ENCODE assay signal across 33 mouse cellular contexts in the genomic region with DNA sequence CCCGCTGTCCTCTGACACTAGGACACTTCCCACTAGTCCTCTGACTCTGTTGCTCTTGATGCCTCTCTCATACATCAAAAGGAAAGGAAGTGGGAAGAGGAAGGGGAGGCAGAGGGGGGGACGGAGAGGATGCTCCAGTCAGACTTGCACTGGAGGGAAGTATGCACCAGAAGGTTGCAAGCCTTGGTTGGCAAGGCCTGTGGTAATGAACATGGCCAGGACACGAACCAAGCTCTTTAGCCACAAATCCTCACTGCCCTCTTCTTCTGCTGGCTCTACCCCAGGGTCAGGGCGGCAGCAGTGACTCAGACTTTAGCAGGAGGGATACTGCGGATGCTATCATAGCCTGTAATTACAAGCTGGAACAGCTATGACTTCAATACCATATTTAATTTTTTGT. TPM values are rescaled to one million over a fixed set of nuclear protein-coding genes. Genes with fewer than 3 reads are reported as not detected.
DNase-seq lines count a peak whose midpoint lies in the region; ATAC-seq and TF ChIP-seq lines count a peak whose summit lies in the region.
"Had no signal": no experiment of that assay in that cellular context is flagged by ENCODE, and none has a peak within 500 bp of the region (broad histone marks: within the 10 kb centered on the region; RNA-seq: fewer than 3 reads in every experiment).

No protein-coding gene starts in this region.

- H3K4me2 ChIP-seq in midbrain, embryonic 11.5 days, result no peak overlapping the region
- H3K4me2 ChIP-seq in midbrain, embryonic 13.5 days (replicated peaks), result no peak overlapping the region
- H3K4me2 ChIP-seq in heart, embryonic 12.5 days, result no peak overlapping the region
- H3K4me2 ChIP-seq: embryonic facial prominence, embryonic 13.5 days; forebrain, embryonic 15.5 days; intestine, embryonic 15.5 days; limb, embryonic 12.5 days; liver, embryonic 15.5 days; lung, embryonic 14.5 days; neural tube, embryonic 12.5 days had no signal

- no peak overlapping the region for H3K27ac ChIP-seq in midbrain, embryonic 11.5 days (ENCODE audit: low read depth, low read length)
- no peak overlapping the region for H3K27ac ChIP-seq in midbrain, embryonic 13.5 days
- peak overlapping the region; percentile 93 for H3K27ac ChIP-seq in cortical plate, adult 2 months (ENCODE audit: insufficient read depth, low read length)
- no peak overlapping the region for H3K27ac ChIP-seq in embryonic facial prominence, embryonic 10.5 days (replicated peaks)
- H3K27ac ChIP-seq in heart, embryonic 12.5 days (ENCODE audit: poor library complexity, severe bottlenecking), result no peak overlapping the region
- H3K27ac ChIP-seq: embryonic facial prominence, embryonic 13.5 days; forebrain, embryonic 10.5 days; forebrain, embryonic 15.5 days; intestine, embryonic 15.5 days; kidney, postnatal 0 days; limb, embryonic 12.5 days; liver, embryonic 15.5 days; neural tube, embryonic 12.5 days had no signal

- TF ChIP-seq POLR2A in cortical plate, adult 2 months (IDR thresholded peaks at IDR 0.05; ENCODE audit: extremely low read depth, insufficient read depth, low read length), result no peak

- DNase-seq in adrenal gland, postnatal 14 days, result peak; percentile 44
- no peak for DNase-seq in adrenal gland, postnatal 4 days (ENCODE audit: low spot score in 2 of 2)
- peak; percentile 72 for DNase-seq in midbrain, embryonic 11.5 days (ENCODE audit: low spot score, missing footprints)
- no peak for DNase-seq in embryonic facial prominence, embryonic 10.5 days (ENCODE audit: low spot score)
- DNase-seq: cerebellum, adult 9-10 months; cerebellum, postnatal 36 days; embryo, embryonic 11 days; gastrocnemius, postnatal 10 days; kidney, adult 2 months; kidney, postnatal 4 days; lung, embryonic 14.5 days; lung, postnatal 14 days; right cerebral cortex, postnatal 4 days; thymus, adult 2 months; thymus, postnatal 36 days had no signal

- no peaks in the 10 kb centered on the region for H3K4me1 ChIP-seq in midbrain, embryonic 11.5 days (ENCODE audit: control insufficient read depth, insufficient read depth, low read length)
- H3K4me1 ChIP-seq in midbrain, embryonic 13.5 days (replicated peaks), result peaks cover 10% of the 10 kb centered on the region
- peaks cover 12% of the 10 kb centered on the region for H3K4me1 ChIP-seq in cortical plate, adult 2 months (ENCODE audit: control insufficient read depth, insufficient read depth, low read length)
- peaks cover 13% of the 10 kb centered on the region for H3K4me1 ChIP-seq in embryonic facial prominence, embryonic 10.5 days
- H3K4me1 ChIP-seq in heart, embryonic 12.5 days (replicated peaks), result no peaks in the 10 kb centered on the region
- H3K4me1 ChIP-seq: intestine, embryonic 15.5 days; liver, embryonic 15.5 days; neural tube, embryonic 12.5 days had no signal

- WGBS in midbrain, embryonic 11.5 days, result 76% methylated on average over 5 of the region's 5 CpGs
- WGBS in midbrain, embryonic 13.5 days, result 85% methylated on average over 5 of the region's 5 CpGs
- WGBS in embryonic facial prominence, embryonic 10.5 days, result 82% methylated on average over 5 of the region's 5 CpGs
- WGBS in heart, embryonic 12.5 days, result 74% methylated on average over 5 of the region's 5 CpGs

- no peak overlapping the region for H3K9ac ChIP-seq in midbrain, embryonic 11.5 days (ENCODE audit: low read length)
- H3K9ac ChIP-seq in midbrain, embryonic 13.5 days (replicated peaks), result no peak overlapping the region
- H3K9ac ChIP-seq in heart, embryonic 12.5 days, result no peak overlapping the region
- H3K9ac ChIP-seq: embryonic facial prominence, embryonic 13.5 days; forebrain, embryonic 15.5 days; intestine, embryonic 15.5 days; limb, embryonic 12.5 days; liver, embryonic 15.5 days; lung, embryonic 14.5 days; neural tube, embryonic 12.5 days had no signal

- no peak overlapping the region for H3K4me3 ChIP-seq in midbrain, embryonic 11.5 days (ENCODE audit: low read depth, low read length)
- no peak overlapping the region for H3K4me3 ChIP-seq in midbrain, embryonic 13.5 days (replicated peaks)
- H3K4me3 ChIP-seq in cortical plate, adult 2 months (ENCODE audit: insufficient read depth, low read length), result no peak overlapping the region
- no peak overlapping the region for H3K4me3 ChIP-seq in embryonic facial prominence, embryonic 10.5 days
- no peak overlapping the region for H3K4me3 ChIP-seq in heart, embryonic 12.5 days
- H3K4me3 ChIP-seq: embryonic facial prominence, embryonic 13.5 days; forebrain, embryonic 10.5 days; forebrain, embryonic 15.5 days; intestine, embryonic 15.5 days; limb, embryonic 12.5 days; liver, embryonic 15.5 days; neural tube, embryonic 12.5 days had no signal

- H3K9me3 ChIP-seq in midbrain, embryonic 11.5 days (ENCODE audit: control insufficient read depth, low read length), result no peaks in the 10 kb centered on the region
- no peaks in the 10 kb centered on the region for H3K9me3 ChIP-seq in midbrain, embryonic 13.5 days
- no peaks in the 10 kb centered on the region for H3K9me3 ChIP-seq in embryonic facial prominence, embryonic 10.5 days
- H3K9me3 ChIP-seq in heart, embryonic 12.5 days (replicated peaks), result no peaks in the 10 kb centered on the region
- H3K9me3 ChIP-seq: embryonic facial prominence, embryonic 13.5 days; forebrain, embryonic 10.5 days; forebrain, embryonic 15.5 days; G1E; intestine, embryonic 15.5 days; limb, embryonic 12.5 days; liver, embryonic 15.5 days; neural tube, embryonic 12.5 days had no signal

- ATAC-seq in midbrain, embryonic 11.5 days (ENCODE audit: low FRiP score), result no peak
- ATAC-seq in midbrain, embryonic 13.5 days, result no peak
- ATAC-seq in heart, embryonic 12.5 days (ENCODE audit: insufficient number of reproducible peaks, low FRiP score), result no peak
- ATAC-seq: forebrain, embryonic 15.5 days; hindbrain, embryonic 16.5 days; intestine, embryonic 15.5 days; midbrain, embryonic 16.5 days; Patski had no signal

- no peak for TF ChIP-seq CTCF in cortical plate, adult 2 months (IDR thresholded peaks at IDR 0.05; ENCODE audit: extremely low read depth, insufficient read depth, low read length)

- no peaks in the 10 kb centered on the region for H3K36me3 ChIP-seq in midbrain, embryonic 11.5 days (ENCODE audit: control insufficient read depth, insufficient read depth, low read length)
- H3K36me3 ChIP-seq in midbrain, embryonic 13.5 days, result no peaks in the 10 kb centered on the region
- no peaks in the 10 kb centered on the region for H3K36me3 ChIP-seq in embryonic facial prominence, embryonic 10.5 days (replicated peaks)
- no peaks in the 10 kb centered on the region for H3K36me3 ChIP-seq in heart, embryonic 12.5 days
- H3K36me3 ChIP-seq: embryonic facial prominence, embryonic 13.5 days; forebrain, embryonic 10.5 days; forebrain, embryonic 15.5 days; G1E; intestine, embryonic 15.5 days; limb, embryonic 12.5 days; liver, embryonic 15.5 days; neural tube, embryonic 12.5 days had no signal

- H3K27me3 ChIP-seq in midbrain, embryonic 11.5 days (ENCODE audit: control insufficient read depth, insufficient read depth, low read length), result no peaks in the 10 kb centered on the region
- no peaks in the 10 kb centered on the region for H3K27me3 ChIP-seq in midbrain, embryonic 13.5 days
- H3K27me3 ChIP-seq in embryonic facial prominence, embryonic 10.5 days (replicated peaks; ENCODE audit: low read depth, poor library complexity, severe bottlenecking), result no peaks in the 10 kb centered on the region
- no peaks in the 10 kb centered on the region for H3K27me3 ChIP-seq in heart, embryonic 12.5 days (replicated peaks)
- H3K27me3 ChIP-seq: embryonic facial prominence, embryonic 13.5 days; forebrain, embryonic 15.5 days; intestine, embryonic 15.5 days; liver, embryonic 15.5 days; neural tube, embryonic 12.5 days; Patski had no signal

RNA-seq across cellular contexts. Expression of gene Pdia6, which starts 35.8 kb away (rescaled TPM):
- 165 and 173 TPM in 2 replicates for total RNA-seq in adrenal gland, postnatal 14 days (2021)
- total RNA-seq in adrenal gland, postnatal 4 days (2021), result 100 to 1,000 TPM; 197 to 217 TPM
- 540 TPM in 2 replicates for polyA plus RNA-seq in midbrain, embryonic 11.5 days (2014; fragmentation: Nextera tagmentation; extraction: Ambion mirVana)
- polyA plus RNA-seq in midbrain, embryonic 13.5 days (2015; fragmentation: Nextera tagmentation; extraction: Ambion mirVana), result 317 and 327 TPM in 2 replicates
- polyA plus RNA-seq in cortical plate, adult 2 months (2012; rRNA removed), result 87.3 and 96.5 TPM in 2 replicates
- 625 and 652 TPM in 2 replicates for polyA plus RNA-seq in embryonic facial prominence, embryonic 10.5 days (2016; fragmentation: Nextera tagmentation; extraction: Ambion mirVana)
- 465 and 478 TPM in 2 replicates for polyA plus RNA-seq in heart, embryonic 12.5 days (2016; fragmentation: Nextera tagmentation; extraction: Ambion mirVana)

RNA-seq across cellular contexts. Expression of gene Kcnf1, which starts 53.9 kb away (rescaled TPM):
- 0.23 and 0.30 TPM in 2 replicates for total RNA-seq in adrenal gland, postnatal 14 days (2021)
- total RNA-seq in adrenal gland, postnatal 4 days (2021), result under 1 TPM; 0.59 to 0.87 TPM
- polyA plus RNA-seq in midbrain, embryonic 11.5 days (2014; fragmentation: Nextera tagmentation; extraction: Ambion mirVana), result 0.31 and 0.54 TPM in 2 replicates
- polyA plus RNA-seq in midbrain, embryonic 13.5 days (2015; fragmentation: Nextera tagmentation; extraction: Ambion mirVana), result 2.3 and 2.8 TPM in 2 replicates
- 56.5 and 58.4 TPM in 2 replicates for polyA plus RNA-seq in cortical plate, adult 2 months (2012; rRNA removed)
- 0.53 and 0.55 TPM in 2 replicates for polyA plus RNA-seq in embryonic facial prominence, embryonic 10.5 days (2016; fragmentation: Nextera tagmentation; extraction: Ambion mirVana)
- polyA plus RNA-seq in heart, embryonic 12.5 days (2016; fragmentation: Nextera tagmentation; extraction: Ambion mirVana), result 0.50 and 0.55 TPM in 2 replicates
- total RNA-seq: heart, adult 8-10 months; heart, postnatal 25 days; liver, adult 2 months had no signal
- polyA plus RNA-seq: G1E; liver, adult 2 months had no signal

Comparison
In these comparisons a context has a peak if more than half of its experiments do, and no peak if none do; other contexts are left out.
1. DNase-seq: peak in adrenal gland, postnatal 14 days (single experiment) and midbrain, embryonic 11.5 days (single experiment); none in adrenal gland, postnatal 4 days (0 of 2) and embryonic facial prominence, embryonic 10.5 days (single experiment).
2. RNA of gene Kcnf1, which starts 53.9 kb away (polyA plus RNA-seq): 56.5 to 58.4 TPM in cortical plate, adult 2 months; 2.3 to 2.8 TPM in midbrain, embryonic 13.5 days, 0.53 to 0.55 TPM in embryonic facial prominence, embryonic 10.5 days, 0.50 to 0.55 TPM in heart, embryonic 12.5 days and 0.31 to 0.54 TPM in midbrain, embryonic 11.5 days; every median in the first group is over 10 times any median in the second.